Mouse (Mus musculus): ENCODE results near the gene P2rx7.

DNA sequence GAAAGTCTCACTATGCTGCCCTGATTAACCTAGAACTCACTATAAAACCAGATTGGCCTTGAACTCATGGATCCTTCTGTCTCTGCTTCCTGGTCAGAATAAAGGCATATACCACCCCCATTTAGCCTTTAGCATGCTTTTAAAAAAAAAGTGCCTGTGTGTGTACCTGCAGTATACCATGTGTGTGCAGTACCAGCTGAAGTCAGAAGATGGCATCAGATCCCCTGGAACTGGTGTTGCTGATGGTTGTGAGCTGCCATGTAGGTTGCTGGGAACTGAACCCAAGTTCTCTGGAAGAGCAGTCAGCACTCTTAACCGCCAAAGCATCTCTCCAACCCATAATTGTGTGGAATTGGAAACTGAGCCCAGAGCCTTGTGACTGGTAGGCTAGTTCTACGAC is 73.1 kb downstream of the P2rx7 start:
- TF ChIP-seq GATA1 (IDR thresholded peaks at IDR 0.05; ENCODE audit: borderline replicate concordance, low read length): no peak
- TF ChIP-seq FLI1 (IDR thresholded peaks at IDR 0.05; ENCODE audit: low read length): no peak

All from megakaryocyte, embryonic 14.5 days (primary cell).